Mouse (Mus musculus) forebrain, postnatal 0 days (tissue): Measurements from ENCODE around the gene Scimp. TPM values are rescaled to one million over a fixed set of nuclear protein-coding genes. Genes with fewer than 3 reads are reported as not detected.
A peak's percentile ranks its signal among the peaks of the same experiment; 100 is the strongest.

Experiments used
- ATAC-seq: fragments of 200-750 bp; cut with Nextera tagmentation; 2 replicates; pipeline ENCODE4 v1.8.0; 2017; ENCODE audit warnings: mild to moderate bottlenecking, moderate library complexity
- DNase-seq: peaks from one replicate; pipeline ENCODE4 v3.0.0-alpha.2; 2015
- H3K27ac ChIP-seq: fragments of 300-500 bp; sonication (generic); 2 replicates; pipeline ENCODE4 v1.5.1; 2014; ENCODE audit warnings: low read depth, mild to moderate bottlenecking, antibody characterized with exemption, low read length, moderate library complexity, mixed read lengths
- H3K27me3 ChIP-seq: fragments of 300-500 bp; sonication (generic); 2 replicates; pipeline ENCODE4 v1.6.1; 2014; ENCODE audit warnings: mild to moderate bottlenecking, low read length, mixed read lengths; ENCODE audit not compliant: insufficient read depth
- H3K36me3 ChIP-seq: fragments of 300-500 bp; sonication (generic); 2 replicates; pipeline ENCODE4 v1.6.1; 2014; ENCODE audit warnings: mild to moderate bottlenecking, moderate library complexity; ENCODE audit not compliant: insufficient read depth
- H3K4me1 ChIP-seq: fragments of 300-500 bp; sonication (generic); 2 replicates; pipeline ENCODE4 v1.6.1; 2014; ENCODE audit warnings: antibody characterized with exemption; ENCODE audit not compliant: insufficient read depth
- H3K4me2 ChIP-seq: fragments of 300-500 bp; sonication (generic); 2 replicates; pipeline ENCODE4 v1.6.1; 2014; ENCODE audit warnings: low read depth, mild to moderate bottlenecking, moderate library complexity
- H3K4me3 ChIP-seq: fragments of 300-500 bp; sonication (generic); 2 replicates; pipeline ENCODE4 v1.5.1; 2014; ENCODE audit warnings: low read depth, low read length, mixed read lengths
- H3K9ac ChIP-seq: fragments of 300-500 bp; sonication (generic); 2 replicates; pipeline ENCODE4 v1.6.1; 2014; ENCODE audit warnings: mild to moderate bottlenecking
- H3K9me3 ChIP-seq: fragments of 300-500 bp; sonication (generic); 2 replicates; pipeline ENCODE4 v1.6.1; 2016; ENCODE audit warnings: low read length
- CTCF ChIP-seq: sonication (generic); IDR thresholded peaks from 2 replicates; pipeline ENCODE4 v1.5.1; 2016; ENCODE audit warnings: antibody characterized with exemption, control low read depth, low read depth
- WGBS: fragments of 180-500 bp; shearing (Covaris S2); extraction: QIAGEN DNeasy Blood & Tissue Kit; methylation state at CpG from one replicate; pipeline ENCODE4 v1.1.7; 2014; 5-methylcytosine and 5-hydroxymethylcytosine counted together
- polyA plus RNA-seq: library from polyadenylated mRNA; unstranded; fragments of >200 nt; fragmentation: Nextera tagmentation; extraction: Ambion mirVana; gene quantifications from 2 replicates; pipeline ENCODE4 v1.2.1, GENCODE M21; 2015
- total RNA-seq: library from RNA; depleted of rRNA; stranded (reverse); fragments of >200 nt; gene quantifications from 2 replicates; pipeline ENCODE4 v1.2.3, GENCODE M21; 2014; rRNA removed

Gene Scimp
- total RNA-seq = not detected in 2 replicates
- polyA plus RNA-seq = 0.15 TPM in 1 of 2 replicates, not detected in the other

- DNase-seq = no peak
- WGBS = 79% methylated on average over 7 of the region's 7 CpGs
- no peak for TF ChIP-seq CTCF
Observed at GRCm38 (mm10) chr11:70812365-70812764, at the start of gene Scimp. Gene Scimp (minus strand): TSS chr11:70812586.

DNA sequence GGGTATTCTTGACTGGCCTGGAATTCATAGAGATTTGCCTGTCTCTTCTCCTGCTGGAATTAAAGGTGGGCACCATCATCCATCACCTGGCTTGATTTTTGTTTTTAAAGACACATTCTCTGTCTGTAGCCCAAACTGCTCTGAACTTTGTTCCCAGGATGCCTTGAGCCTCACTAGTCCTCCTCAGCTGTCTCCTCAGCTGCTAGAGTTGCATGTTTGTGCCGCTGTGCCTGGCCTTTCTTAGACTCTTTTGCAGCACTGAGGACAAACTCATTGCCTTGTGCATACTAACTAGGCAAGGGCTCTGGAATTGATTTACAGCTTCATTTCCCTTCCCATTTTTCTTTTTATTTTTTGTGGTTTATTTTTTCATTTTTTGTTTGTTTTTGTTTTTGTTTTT is 48.0 kb upstream of the Scimp start:
- H3K36me3 ChIP-seq = no peaks in the 10 kb centered on the region
- 68% methylated on average over 1 of the region's 1 CpGs for WGBS
- no peak overlapping the region for H3K4me3 ChIP-seq
- H3K9ac ChIP-seq = no peak overlapping the region
- no peaks in the 10 kb centered on the region for H3K4me1 ChIP-seq
- no peak for ATAC-seq
- no peak overlapping the region for H3K4me2 ChIP-seq
- no peak for DNase-seq
- no peaks in the 10 kb centered on the region for H3K9me3 ChIP-seq
- H3K27me3 ChIP-seq = no peaks in the 10 kb centered on the region
- no peak overlapping the region for H3K27ac ChIP-seq
- no peak for TF ChIP-seq CTCF

More at GRCm38 (mm10) chr11:70812365-70812764, at the start of gene Scimp:
- Histone ChIP-seq H3K36me3 (no peaks in the 10 kb centered on the region), H3K4me2 (no peak within 1 kb of the TSS), H3K9ac (no peak within 1 kb of the TSS), H3K4me3 (no peak within 1 kb of the TSS), H3K4me1 (no peaks in the 10 kb centered on the region), H3K27me3 (no peaks in the 10 kb centered on the region), H3K27ac (no peak within 1 kb of the TSS), H3K9me3 (no peaks in the 10 kb centered on the region)
- no peak for ATAC-seq

DNA sequence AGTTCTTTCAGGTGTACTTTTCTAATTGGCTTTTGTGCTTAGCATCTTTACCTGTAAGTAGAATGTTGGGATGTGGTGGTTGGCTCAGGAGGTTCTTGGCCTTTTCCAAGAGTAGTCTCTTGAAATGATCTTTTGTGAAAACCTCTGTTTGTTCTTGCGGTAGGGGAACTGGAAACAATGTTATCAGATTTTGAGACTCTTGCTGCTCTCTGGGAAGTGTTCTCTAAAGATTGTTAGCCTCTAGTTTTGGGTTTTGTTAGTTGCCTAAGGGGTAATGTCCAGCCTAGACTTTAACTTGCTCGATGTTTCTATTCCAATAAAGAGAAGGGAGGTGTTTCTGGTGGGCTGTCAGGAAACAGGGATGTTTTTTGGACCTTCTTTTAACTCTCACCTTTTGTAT is 33.6 kb upstream of the Scimp start:
- H3K4me3 ChIP-seq = peak overlapping the region; percentile 77
- DNase-seq (no peak), ATAC-seq (no peak)
- no peak for TF ChIP-seq CTCF
- H3K36me3 ChIP-seq = no peaks in the 10 kb centered on the region
- peak overlapping the region; percentile 96; the same call in 1 of the 2 replicates for H3K9ac ChIP-seq
- no peaks in the 10 kb centered on the region for H3K9me3 ChIP-seq
- peak overlapping the region; percentile 71 for H3K4me2 ChIP-seq
- H3K4me1 ChIP-seq = peaks cover 12% of the 10 kb centered on the region
- H3K27me3 ChIP-seq = no peaks in the 10 kb centered on the region
- 50% methylated on average over 2 of the region's 2 CpGs for WGBS
- no peak overlapping the region for H3K27ac ChIP-seq

- no peaks in the 10 kb centered on the region for H3K27me3 ChIP-seq
- no peak for TF ChIP-seq CTCF
- no peaks in the 10 kb centered on the region for H3K36me3 ChIP-seq
- H3K9me3 ChIP-seq = no peaks in the 10 kb centered on the region
- no peak for DNase-seq
- 5% methylated on average over 19 of the region's 19 CpGs for WGBS
- peaks cover 12% of the 10 kb centered on the region for H3K4me1 ChIP-seq
- H3K4me3 ChIP-seq = peak overlapping the region; percentile 77
- H3K9ac ChIP-seq = peak overlapping the region; percentile 96
- no peak for ATAC-seq
- H3K27ac ChIP-seq = peak overlapping the region; percentile 84; the same call in 1 of the 2 replicates
- peak overlapping the region; percentile 71 for H3K4me2 ChIP-seq
Observed at GRCm38 (mm10) chr11:70845457-70845978, 33.1 kb upstream of the Scimp start.

DNA sequence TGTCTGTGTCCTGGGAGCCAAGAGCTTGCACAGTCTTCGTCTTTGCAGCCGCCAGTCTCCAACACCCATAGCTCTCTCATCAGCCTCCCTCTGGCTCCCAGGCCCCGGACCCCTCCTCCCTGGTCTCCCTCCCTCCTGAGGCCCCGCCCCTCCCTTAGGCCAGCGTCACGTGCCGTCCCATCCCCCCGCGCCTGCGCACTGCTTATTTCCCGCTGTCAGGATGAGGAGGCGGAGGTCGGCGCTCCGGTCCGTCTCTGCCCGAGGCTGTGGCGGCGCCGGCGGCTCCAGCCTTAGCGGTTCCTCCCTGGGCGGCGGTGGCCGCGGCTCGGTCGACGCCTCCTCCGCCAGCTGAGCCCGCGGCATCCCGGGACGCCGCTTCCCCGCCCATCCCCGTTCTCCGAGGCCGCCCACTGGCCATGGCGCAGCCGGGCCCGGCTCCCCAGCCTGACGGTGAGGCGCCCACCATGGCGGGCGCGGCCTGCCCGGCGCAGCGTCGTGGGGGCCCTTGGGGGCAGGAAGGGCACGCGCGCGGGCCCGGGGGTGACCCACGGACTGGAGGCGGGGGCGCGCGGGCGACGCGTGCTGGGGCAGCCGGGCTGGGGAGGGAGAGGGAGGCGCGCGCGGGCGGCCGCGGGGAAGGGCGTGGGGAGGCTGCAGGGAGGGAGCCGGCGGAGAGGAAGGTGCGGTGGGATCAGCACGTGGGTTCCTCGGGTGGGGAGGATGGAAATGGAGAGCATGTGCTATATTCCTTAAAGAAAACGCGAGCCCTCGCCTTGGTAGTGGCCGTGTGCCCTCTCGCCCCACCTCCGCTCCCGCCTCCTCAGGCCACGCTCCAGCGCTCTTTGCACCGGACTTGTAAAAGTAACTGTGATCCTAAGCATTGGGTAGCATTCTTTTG is 32.4 kb upstream of the Scimp start, which contains the start of gene Rabep1:
Gene Rabep1 (plus strand): TSS at position 220 of the 898 bp plus-strand sequence.
- Histone ChIP-seq H3K27me3 (no peaks in the 10 kb centered on the region), H3K4me3 (peak within 1 kb of the TSS; percentile 77), H3K4me1 (peaks cover 12% of the 10 kb centered on the region), H3K9me3 (no peaks in the 10 kb centered on the region), H3K4me2 (peak within 1 kb of the TSS; percentile 71), H3K36me3 (no peaks in the 10 kb centered on the region), H3K27ac (peak within 1 kb of the TSS; percentile 84), H3K9ac (peak within 1 kb of the TSS; percentile 96)
- peak; percentile 97 for ATAC-seq
- TF ChIP-seq CTCF = no peak
- DNase-seq = peak; percentile 96
- 2% methylated on average over 72 of the region's 88 CpGs for WGBS

DNA sequence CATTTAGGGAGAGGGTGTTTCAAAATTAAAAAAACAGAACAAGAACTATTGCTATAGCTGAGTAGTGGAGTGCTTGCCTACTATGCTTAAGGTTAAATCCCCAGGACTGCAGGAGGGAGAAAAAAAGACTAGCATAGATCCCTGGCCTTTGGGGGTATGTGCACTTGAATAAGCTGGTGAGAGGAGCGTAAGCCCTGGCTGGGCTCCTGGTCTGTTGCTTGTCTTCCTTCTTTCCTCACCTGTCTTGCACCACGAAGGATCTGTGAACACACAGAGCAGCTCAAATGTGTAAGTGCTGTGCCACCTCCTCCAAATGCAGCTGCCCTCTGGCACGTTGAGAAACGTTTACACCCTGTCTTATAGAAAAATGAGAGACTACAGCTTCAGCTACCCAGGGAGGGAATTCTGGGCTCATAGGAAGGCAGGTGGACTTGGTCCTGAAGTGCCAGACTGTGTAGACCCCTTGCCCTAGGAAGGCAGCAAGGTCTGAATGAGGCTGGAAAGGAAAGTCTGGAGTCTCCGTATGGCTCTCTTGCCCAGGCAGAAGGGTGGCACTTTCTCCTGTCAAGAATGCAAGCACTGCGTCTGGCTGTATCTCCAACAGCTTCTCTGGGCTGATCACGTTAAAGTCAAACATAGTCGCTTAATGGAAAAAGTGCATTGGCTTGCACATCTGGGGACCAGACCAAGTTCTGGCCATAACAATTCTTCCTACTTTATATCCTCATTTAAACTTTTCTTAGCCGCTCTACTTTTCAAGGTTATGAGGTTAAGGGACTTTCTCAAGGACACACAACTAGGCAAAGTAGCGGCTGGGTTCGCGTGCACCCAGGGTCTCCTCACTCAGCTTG is 31.5 kb upstream of the Scimp start:
- peak overlapping the region; percentile 71 for H3K4me2 ChIP-seq
- no peak for ATAC-seq
- DNase-seq = no peak
- H3K4me3 ChIP-seq = peak overlapping the region; percentile 77
- no peaks in the 10 kb centered on the region for H3K27me3 ChIP-seq
- 20% methylated on average over 12 of the region's 12 CpGs for WGBS
- H3K4me1 ChIP-seq = peaks cover 12% of the 10 kb centered on the region
- H3K9me3 ChIP-seq = no peaks in the 10 kb centered on the region
- TF ChIP-seq CTCF = no peak
- no peaks in the 10 kb centered on the region for H3K36me3 ChIP-seq
- H3K27ac ChIP-seq = no peak overlapping the region
- peak overlapping the region; percentile 96 for H3K9ac ChIP-seq
